19 mouse cellular contexts compared by ENCODE assay signal in genomic region chr11:119715437-119715836, GRCm38 (mm10).
DNase-seq lines count a peak whose midpoint lies in the region; ATAC-seq and TF ChIP-seq lines count a peak whose summit lies in the region.
"Had no signal": no experiment of that assay in that cellular context is flagged by ENCODE, and none has a peak within 500 bp of the region (broad histone marks: within the 10 kb centered on the region; RNA-seq: fewer than 3 reads in every experiment).

No protein-coding gene starts in this region.

- no peak; the same call in 1 of the 2 replicates for ATAC-seq in kidney, embryonic 15.5 days (replicated peaks; ENCODE audit: low FRiP score)
- ATAC-seq in midbrain, embryonic 14.5 days (ENCODE audit: low FRiP score, low TSS enrichment), result no peak
- no peak for ATAC-seq in midbrain, embryonic 16.5 days
- ATAC-seq in neural tube, embryonic 15.5 days (ENCODE audit: low FRiP score), result no peak
- ATAC-seq: forebrain, embryonic 13.5 days had no signal

- peaks cover 22% of the 10 kb centered on the region for H3K4me1 ChIP-seq in kidney, embryonic 15.5 days
- H3K4me1 ChIP-seq in midbrain, embryonic 14.5 days (ENCODE audit: control insufficient read depth, insufficient read depth, low read length), result peaks cover 8% of the 10 kb centered on the region
- H3K4me1 ChIP-seq in midbrain, embryonic 16.5 days (ENCODE audit: control insufficient read depth, insufficient read depth, low read length), result 0 out of 2 replicates have a peak, but pooled peaks cover 2% of the 10 kb centered on the region
- peaks cover 15% of the 10 kb centered on the region for H3K4me1 ChIP-seq in embryonic facial prominence, embryonic 10.5 days
- peaks cover 24% of the 10 kb centered on the region for H3K4me1 ChIP-seq in neural tube, embryonic 15.5 days
- H3K4me1 ChIP-seq in cerebellum, adult 2 months (ENCODE audit: control insufficient read depth, insufficient read depth, low read length), result peaks cover 17% of the 10 kb centered on the region

- H3K9ac ChIP-seq in kidney, embryonic 15.5 days, result no peak overlapping the region
- H3K9ac ChIP-seq in midbrain, embryonic 14.5 days (replicated peaks; ENCODE audit: low read length), result no peak overlapping the region
- no peak overlapping the region for H3K9ac ChIP-seq in midbrain, embryonic 16.5 days (ENCODE audit: low read depth, low read length)
- H3K9ac ChIP-seq in neural tube, embryonic 15.5 days (replicated peaks), result no peak overlapping the region
- H3K9ac ChIP-seq: forebrain, embryonic 13.5 days; limb, embryonic 13.5 days; lung, embryonic 15.5 days had no signal

- 24% methylated on average over 5 of the region's 5 CpGs for whole genome bisulfite sequencing in kidney, embryonic 15.5 days
- 32% methylated on average over 5 of the region's 5 CpGs for WGBS in midbrain, embryonic 14.5 days
- WGBS in midbrain, embryonic 16.5 days, result 46% methylated on average over 5 of the region's 5 CpGs
- WGBS in embryonic facial prominence, embryonic 10.5 days, result 53% methylated on average over 5 of the region's 5 CpGs
- WGBS in neural tube, embryonic 15.5 days, result 59% methylated on average over 5 of the region's 5 CpGs
- WGBS in cerebellum, adult 2 months, result 71% methylated on average over 5 of the region's 5 CpGs

- no peaks in the 10 kb centered on the region for H3K9me3 ChIP-seq in kidney, embryonic 15.5 days (replicated peaks)
- H3K9me3 ChIP-seq in midbrain, embryonic 14.5 days (ENCODE audit: control insufficient read depth, low read length), result no peaks in the 10 kb centered on the region
- no peaks in the 10 kb centered on the region for H3K9me3 ChIP-seq in midbrain, embryonic 16.5 days (replicated peaks; ENCODE audit: control insufficient read depth, low read length, poor library complexity, severe bottlenecking)
- H3K9me3 ChIP-seq in embryonic facial prominence, embryonic 10.5 days, result 0 out of 2 replicates have a peak, but pooled peaks cover 2% of the 10 kb centered on the region
- no peaks in the 10 kb centered on the region for H3K9me3 ChIP-seq in neural tube, embryonic 15.5 days (replicated peaks)
- H3K9me3 ChIP-seq: forebrain, embryonic 13.5 days; G1E; lung, embryonic 15.5 days had no signal

- TF ChIP-seq CTCF in cerebellum, adult 2 months (IDR thresholded peaks at IDR 0.05; ENCODE audit: borderline replicate concordance, insufficient read depth, low read depth, low read length), result no peak

- DNase-seq in kidney, postnatal 14 days, result no peak
- DNase-seq in midbrain, embryonic 14.5 days, result no peak
- DNase-seq in embryonic facial prominence, embryonic 10.5 days (ENCODE audit: low spot score), result no peak
- no peak for DNase-seq in cerebellum, adult 2 months
- DNase-seq in frontal cortex, postnatal 14 days (ENCODE audit: low spot score in 2 of 2), result no peak
- DNase-seq: adrenal gland, postnatal 25 days; cerebellum, postnatal 36 days; gastrocnemius, postnatal 14 days; heart, postnatal 4 days; spleen, adult 18-20 months had no signal

- H3K36me3 ChIP-seq in kidney, embryonic 15.5 days, result no peaks in the 10 kb centered on the region
- no peaks in the 10 kb centered on the region for H3K36me3 ChIP-seq in midbrain, embryonic 14.5 days (ENCODE audit: control insufficient read depth, insufficient read depth, low read length)
- H3K36me3 ChIP-seq in midbrain, embryonic 16.5 days (ENCODE audit: control insufficient read depth, insufficient read depth, low read length), result no peaks in the 10 kb centered on the region
- peaks cover 14% of the 10 kb centered on the region; the same call in 1 of the 2 replicates for H3K36me3 ChIP-seq in embryonic facial prominence, embryonic 10.5 days (replicated peaks)
- no peaks in the 10 kb centered on the region for H3K36me3 ChIP-seq in neural tube, embryonic 15.5 days
- H3K36me3 ChIP-seq: limb, embryonic 13.5 days; lung, embryonic 15.5 days had no signal

- H3K4me3 ChIP-seq in kidney, embryonic 15.5 days (replicated peaks), result no peak overlapping the region
- H3K4me3 ChIP-seq in midbrain, embryonic 14.5 days (replicated peaks; ENCODE audit: low read depth, low read length), result no peak overlapping the region
- H3K4me3 ChIP-seq in midbrain, embryonic 16.5 days (ENCODE audit: low read depth, low read length), result no peak overlapping the region
- no peak overlapping the region for H3K4me3 ChIP-seq in embryonic facial prominence, embryonic 10.5 days
- H3K4me3 ChIP-seq in neural tube, embryonic 15.5 days (replicated peaks), result no peak overlapping the region
- no peak overlapping the region for H3K4me3 ChIP-seq in cerebellum, adult 2 months (replicated peaks; ENCODE audit: insufficient read depth, low read depth, low read length)
- H3K4me3 ChIP-seq: forebrain, embryonic 13.5 days; left cerebral cortex, adult 2 months; limb, embryonic 13.5 days; lung, embryonic 15.5 days had no signal

- H3K4me2 ChIP-seq in kidney, embryonic 15.5 days, result no peak overlapping the region
- no peak overlapping the region for H3K4me2 ChIP-seq in midbrain, embryonic 14.5 days (ENCODE audit: low read length)
- no peak overlapping the region for H3K4me2 ChIP-seq in midbrain, embryonic 16.5 days (ENCODE audit: low read length)
- no peak overlapping the region for H3K4me2 ChIP-seq in neural tube, embryonic 15.5 days
- H3K4me2 ChIP-seq: forebrain, embryonic 13.5 days; heart, embryonic 11.5 days; limb, embryonic 13.5 days; lung, embryonic 15.5 days had no signal

- no peak for TF ChIP-seq POLR2A in cerebellum, adult 2 months (IDR thresholded peaks at IDR 0.05; ENCODE audit: borderline replicate concordance, insufficient read depth, low read length)

- H3K27me3 ChIP-seq in kidney, embryonic 15.5 days, result no peaks in the 10 kb centered on the region
- no peaks in the 10 kb centered on the region for H3K27me3 ChIP-seq in midbrain, embryonic 14.5 days (ENCODE audit: control insufficient read depth, insufficient read depth, low read length)
- no peaks in the 10 kb centered on the region for H3K27me3 ChIP-seq in midbrain, embryonic 16.5 days (ENCODE audit: control insufficient read depth, insufficient read depth, low read depth, low read length)
- H3K27me3 ChIP-seq in embryonic facial prominence, embryonic 10.5 days (replicated peaks; ENCODE audit: low read depth, poor library complexity, severe bottlenecking), result no peaks in the 10 kb centered on the region
- H3K27me3 ChIP-seq in neural tube, embryonic 15.5 days (replicated peaks), result no peaks in the 10 kb centered on the region
- no peaks in the 10 kb centered on the region for H3K27me3 ChIP-seq in cerebellum, adult 2 months (ENCODE audit: control insufficient read depth, insufficient read depth, low read length)
- H3K27me3 ChIP-seq: forebrain, embryonic 13.5 days; limb, embryonic 13.5 days; lung, embryonic 15.5 days had no signal

- H3K27ac ChIP-seq in kidney, embryonic 15.5 days, result peak overlapping the region; percentile 24; the same call in 1 of the 2 replicates
- H3K27ac ChIP-seq in midbrain, embryonic 14.5 days (replicated peaks; ENCODE audit: low read depth, low read length), result 0 out of 2 replicates have a peak overlapping the region, but pooled peaks have one; percentile 9
- H3K27ac ChIP-seq in midbrain, embryonic 16.5 days (ENCODE audit: low read length), result no peak overlapping the region
- H3K27ac ChIP-seq in embryonic facial prominence, embryonic 10.5 days (replicated peaks), result peak overlapping the region; percentile 10
- 0 out of 2 replicates have a peak overlapping the region, but pooled peaks have one; percentile 37 for H3K27ac ChIP-seq in neural tube, embryonic 15.5 days (replicated peaks)
- H3K27ac ChIP-seq in cerebellum, adult 2 months (ENCODE audit: insufficient read depth, low read length), result no peak overlapping the region
- H3K27ac ChIP-seq: forebrain, embryonic 13.5 days; left cerebral cortex, adult 2 months; limb, embryonic 13.5 days; lung, embryonic 15.5 days had no signal

Comparison
In these comparisons a context has a peak if more than half of its experiments do, and no peak if none do; other contexts are left out.
1. H3K27ac ChIP-seq: peak in kidney, embryonic 15.5 days (single experiment), midbrain, embryonic 14.5 days (single experiment), embryonic facial prominence, embryonic 10.5 days (single experiment) and neural tube, embryonic 15.5 days (single experiment); none in midbrain, embryonic 16.5 days (single experiment) and cerebellum, adult 2 months (single experiment).